In genomic region chr3:97868024-97868689, GRCm38 (mm10) we compare ENCODE assay signal across 8 mouse cellular contexts. TPM values are rescaled to one million over a fixed set of nuclear protein-coding genes. Genes with fewer than 3 reads are reported as not detected.
DNase-seq lines count a peak whose midpoint lies in the region; ATAC-seq and TF ChIP-seq lines count a peak whose summit lies in the region.

No protein-coding gene starts in this region.

- peak overlapping the region; percentile 97 for H3K4me2 ChIP-seq in hindbrain, postnatal 0 days (ENCODE audit: low read depth, low read length)

- intact Hi-C loops in left cerebral cortex, postnatal 10 days (cut with DNase I), result loop anchor here (5.0 kb wide), 1 partner anchor 101 kb away; no protein-coding TSS in a partner anchor

- no peaks in the 10 kb centered on the region for H3K9me3 ChIP-seq in hindbrain, postnatal 0 days (ENCODE audit: low read length)
- no peaks in the 10 kb centered on the region for H3K9me3 ChIP-seq in megakaryocyte, embryonic 14.5 days

- DNase-seq in adrenal gland, adult 8-10 months, result peak; percentile 45
- DNase-seq in embryo, embryonic 10 days (ENCODE audit: low spot score), result peak; percentile 70
- DNase-seq in gastrocnemius, postnatal 10 days, result peak; percentile 76
- DNase-seq in hindbrain, postnatal 0 days (ENCODE audit: low spot score), result peak; percentile 73
- peak; percentile 64 to 78 for DNase-seq in left cerebral cortex, postnatal 10 days (ENCODE audit: extremely low spot score in 1 of 2, low spot score in 2 of 2)
- peak; percentile 85 for DNase-seq in right cerebral cortex, postnatal 25 days
- DNase-seq in urinary bladder, postnatal 25 days (ENCODE audit: low spot score), result peak; percentile 53

- peak overlapping the region; percentile 60 for H3K4me3 ChIP-seq in hindbrain, postnatal 0 days (ENCODE audit: low read length)
- peak overlapping the region; percentile 89 for H3K4me3 ChIP-seq in megakaryocyte, embryonic 14.5 days (replicated peaks)

- no peaks in the 10 kb centered on the region for H3K36me3 ChIP-seq in hindbrain, postnatal 0 days (ENCODE audit: insufficient read depth, low read length)
- no peaks in the 10 kb centered on the region for H3K36me3 ChIP-seq in megakaryocyte, embryonic 14.5 days (replicated peaks; ENCODE audit: low read length)

- H3K9ac ChIP-seq in hindbrain, postnatal 0 days (replicated peaks; ENCODE audit: low read length), result peak overlapping the region; percentile 65

- H3K27me3 ChIP-seq in hindbrain, postnatal 0 days (ENCODE audit: insufficient read depth, low read length), result no peaks in the 10 kb centered on the region
- H3K27me3 ChIP-seq in megakaryocyte, embryonic 14.5 days (replicated peaks), result peaks cover 48% of the 10 kb centered on the region

- H3K4me1 ChIP-seq in hindbrain, postnatal 0 days (ENCODE audit: insufficient read depth, low read length), result peaks cover 13% of the 10 kb centered on the region
- H3K4me1 ChIP-seq in megakaryocyte, embryonic 14.5 days, result peaks cover 14% of the 10 kb centered on the region

- peak overlapping the region; percentile 4; the same call in 1 of the 2 replicates for H3K27ac ChIP-seq in hindbrain, postnatal 0 days

- ATAC-seq in hindbrain, postnatal 0 days, result peak; percentile 89

- TF ChIP-seq CTCF in hindbrain, postnatal 0 days (IDR thresholded peaks at IDR 0.05; ENCODE audit: low read depth), result no peak

- WGBS in hindbrain, postnatal 0 days, result 3% methylated on average over 42 of the region's 42 CpGs

RNA-seq across cellular contexts. Expression of gene Pde4dip, which starts 20.4 kb away (rescaled TPM):
- 10 to 100 TPM; 24.3 to 30.4 (median 27.8) TPM for total RNA-seq in adrenal gland, adult 8-10 months (2022)
- total RNA-seq in gastrocnemius, postnatal 10 days (2021), result 1,000 to 10,000 TPM; 1,278 to 1,422 TPM
- 79.6 TPM in 2 replicates for total RNA-seq in hindbrain, postnatal 0 days (2014; rRNA removed)
- polyA plus RNA-seq in hindbrain, postnatal 0 days (2015; fragmentation: Nextera tagmentation; extraction: Ambion mirVana), result 44.4 and 48.1 TPM in 2 replicates
- 100 to 1,000 TPM; 235 to 254 TPM for total RNA-seq in left cerebral cortex, postnatal 10 days (2021)
- polyA plus RNA-seq in megakaryocyte, embryonic 14.5 days (2012; ENCODE audit: insufficient read depth, low replicate concordance), result 0.38 TPM in 1 of 2 replicates, not detected in the other

RNA-seq across cellular contexts. Expression of gene Sec22b, which starts 32.8 kb away (rescaled TPM):
- 100 to 1,000 TPM; 102 to 214 (median 143) TPM for total RNA-seq in adrenal gland, adult 8-10 months (2022)
- total RNA-seq in gastrocnemius, postnatal 10 days (2021), result 10 to 100 TPM; 38.8 to 42.7 TPM
- 50.9 and 54.6 TPM in 2 replicates for total RNA-seq in hindbrain, postnatal 0 days (2014; rRNA removed)
- 94.7 and 95.1 TPM in 2 replicates for polyA plus RNA-seq in hindbrain, postnatal 0 days (2015; fragmentation: Nextera tagmentation; extraction: Ambion mirVana)
- 10 to 100 TPM; 63.1 to 69.7 TPM for total RNA-seq in left cerebral cortex, postnatal 10 days (2021)
- polyA plus RNA-seq in megakaryocyte, embryonic 14.5 days (2012; ENCODE audit: insufficient read depth, low replicate concordance), result 34.0 and 73.4 TPM in 2 replicates

Comparison
In these comparisons a context has a peak if more than half of its experiments do, and no peak if none do; other contexts are left out.
1. Peak in every context shown above with its lines: DNase-seq, ATAC-seq, H3K4me3 ChIP-seq and H3K27ac ChIP-seq.
2. RNA of gene Pde4dip, which starts 20.4 kb away (total RNA-seq): 1,278 to 1,422 TPM in gastrocnemius, postnatal 10 days; 235 to 254 TPM in left cerebral cortex, postnatal 10 days, 79.6 TPM in hindbrain, postnatal 0 days and 24.3 to 30.4 TPM in adrenal gland, adult 8-10 months; every median in the first group is over 4 times any median in the second.